ENCODE assay signal across 8 mouse cellular contexts in the genomic region with DNA sequence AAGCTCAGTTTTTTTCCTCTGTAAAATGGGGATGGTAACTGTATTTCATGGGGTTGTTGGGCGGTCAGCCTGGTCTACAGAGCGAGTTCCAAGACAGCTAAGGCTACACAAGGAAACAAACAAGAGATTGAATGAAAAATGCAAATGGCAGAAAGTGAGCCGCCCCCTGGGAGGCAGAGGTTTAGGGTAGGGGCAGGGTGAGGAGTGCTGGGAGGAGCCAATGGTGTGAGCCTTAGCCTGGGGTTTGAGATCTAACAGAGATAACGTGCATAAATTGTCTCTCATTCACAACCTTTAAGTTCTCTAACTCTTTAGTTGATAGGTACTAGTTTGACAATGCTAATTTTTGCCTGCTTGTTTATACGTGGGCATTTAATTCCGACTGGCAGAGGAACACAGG. TPM values are rescaled to one million over a fixed set of nuclear protein-coding genes. Genes with fewer than 3 reads are reported as not detected.
DNase-seq lines count a peak whose midpoint lies in the region; ATAC-seq lines count a peak whose summit lies in the region.

No protein-coding gene starts in this region.

- H3K9me3 ChIP-seq in kidney, embryonic 15.5 days (replicated peaks): no peaks in the 10 kb centered on the region
- H3K9me3 ChIP-seq in hindbrain, embryonic 14.5 days (ENCODE audit: control insufficient read depth, low read length): no peaks in the 10 kb centered on the region
- H3K9me3 ChIP-seq in midbrain, embryonic 13.5 days: no peaks in the 10 kb centered on the region

- peaks cover 8% of the 10 kb centered on the region; the same call in 1 of the 2 replicates for H3K36me3 ChIP-seq in kidney, embryonic 15.5 days
- H3K36me3 ChIP-seq in hindbrain, embryonic 14.5 days (replicated peaks; ENCODE audit: control insufficient read depth, insufficient read depth): no peaks in the 10 kb centered on the region
- 0 out of 2 replicates have a peak, but pooled peaks cover 5% of the 10 kb centered on the region for H3K36me3 ChIP-seq in midbrain, embryonic 13.5 days

- peak; percentile 93 for ATAC-seq in kidney, embryonic 15.5 days (replicated peaks; ENCODE audit: low FRiP score)
- ATAC-seq in hindbrain, embryonic 14.5 days (ENCODE audit: low FRiP score): peak; percentile 89
- peak; percentile 92 for ATAC-seq in midbrain, embryonic 13.5 days

- peak overlapping the region; percentile 58 for H3K4me2 ChIP-seq in kidney, embryonic 15.5 days
- H3K4me2 ChIP-seq in hindbrain, embryonic 14.5 days (replicated peaks): peak overlapping the region; percentile 57
- H3K4me2 ChIP-seq in midbrain, embryonic 13.5 days (replicated peaks): peak overlapping the region; percentile 56

- no peak overlapping the region for H3K27ac ChIP-seq in kidney, embryonic 15.5 days
- H3K27ac ChIP-seq in hindbrain, embryonic 14.5 days: peak overlapping the region; percentile 54; the same call in 1 of the 2 replicates
- H3K27ac ChIP-seq in midbrain, embryonic 13.5 days: no peak overlapping the region

- H3K27me3 ChIP-seq in kidney, embryonic 15.5 days: no peaks in the 10 kb centered on the region
- H3K27me3 ChIP-seq in hindbrain, embryonic 14.5 days (ENCODE audit: control insufficient read depth, insufficient read depth, low read length): no peaks in the 10 kb centered on the region
- no peaks in the 10 kb centered on the region for H3K27me3 ChIP-seq in midbrain, embryonic 13.5 days

- H3K4me3 ChIP-seq in kidney, embryonic 15.5 days (replicated peaks): peak overlapping the region; percentile 64
- H3K4me3 ChIP-seq in hindbrain, embryonic 14.5 days (replicated peaks; ENCODE audit: low read length): peak overlapping the region; percentile 50
- peak overlapping the region; percentile 59 for H3K4me3 ChIP-seq in midbrain, embryonic 13.5 days (replicated peaks)

- H3K9ac ChIP-seq in kidney, embryonic 15.5 days: no peak overlapping the region
- H3K9ac ChIP-seq in hindbrain, embryonic 14.5 days: no peak overlapping the region; the same call in 1 of the 2 replicates
- no peak overlapping the region for H3K9ac ChIP-seq in midbrain, embryonic 13.5 days (replicated peaks)

- WGBS in kidney, embryonic 15.5 days: 8% methylated on average over 6 of the region's 6 CpGs
- 18% methylated on average over 6 of the region's 6 CpGs for WGBS in hindbrain, embryonic 14.5 days
- 19% methylated on average over 6 of the region's 6 CpGs for WGBS in midbrain, embryonic 13.5 days

- DNase-seq in kidney, postnatal 25 days: no peak
- peak; percentile 5 for DNase-seq in c-Kit-positive CD71-negative TER-119-negative erythroid progenitor cells, embryonic 14.5 days (ENCODE audit: low read depth)
- DNase-seq in hindbrain, embryonic 14.5 days (ENCODE audit: low spot score): no peak
- no peak for DNase-seq in adrenal gland, adult (ENCODE audit: inconsistent age in 2 of 2, low spot score in 1 of 2)
- no peak for DNase-seq in urinary bladder, postnatal 10 days (ENCODE audit: low spot score)
- no peak for DNase-seq in layer of hippocampus, postnatal 36 days

- H3K4me1 ChIP-seq in kidney, embryonic 15.5 days: peaks cover 9% of the 10 kb centered on the region; the same call in 1 of the 2 replicates
- H3K4me1 ChIP-seq in hindbrain, embryonic 14.5 days (replicated peaks; ENCODE audit: control insufficient read depth, insufficient read depth, low read length): no peaks in the 10 kb centered on the region; the same call in 1 of the 2 replicates
- peaks cover 11% of the 10 kb centered on the region for H3K4me1 ChIP-seq in midbrain, embryonic 13.5 days (replicated peaks)

RNA-seq across cellular contexts. Expression of a gene that starts 0.3 kb away (rescaled TPM):
- polyA plus RNA-seq in kidney, embryonic 15.5 days (2015; fragmentation: Nextera tagmentation; extraction: Ambion mirVana): 22.7 and 28.1 TPM in 2 replicates
- 18.7 and 19.0 TPM in 2 replicates for polyA plus RNA-seq in hindbrain, embryonic 14.5 days (2014; fragmentation: Nextera tagmentation; extraction: Ambion mirVana)
- 25.1 and 25.2 TPM in 2 replicates for polyA plus RNA-seq in midbrain, embryonic 13.5 days (2015; fragmentation: Nextera tagmentation; extraction: Ambion mirVana)
- total RNA-seq in layer of hippocampus, postnatal 36 days (2021): 1 to 10 TPM; 4.6 to 6.0 TPM

RNA-seq across cellular contexts. Expression of a gene that starts 20.2 kb away (rescaled TPM):
- polyA plus RNA-seq in kidney, embryonic 15.5 days (2015; fragmentation: Nextera tagmentation; extraction: Ambion mirVana): 0.06 TPM in 1 of 2 replicates, not detected in the other
- polyA plus RNA-seq in hindbrain, embryonic 14.5 days (2014; fragmentation: Nextera tagmentation; extraction: Ambion mirVana): not detected in 2 replicates
- not detected in 2 replicates for polyA plus RNA-seq in midbrain, embryonic 13.5 days (2015; fragmentation: Nextera tagmentation; extraction: Ambion mirVana)
- total RNA-seq in layer of hippocampus, postnatal 36 days (2021): not detected
